Mouse (Mus musculus): ENCODE measurements around the gene Gm8660. TPM values are rescaled to one million over a fixed set of nuclear protein-coding genes. Genes with fewer than 3 reads are reported as not detected.
"Not testable (repeated sequence)": the region's sequence is repeated elsewhere in the genome, so short reads cannot be mapped to it uniquely, and the experiment has no call there.

Gene Gm8660
- total RNA-seq (2022) = not detected

- not testable (repeated sequence) for DNase-seq
Measured at GRCm38 (mm10) chr7:22370939-22371338, at the start of gene Gm8660. Gene Gm8660 (minus strand): TSS chr7:22371039.

- not testable (repeated sequence) for DNase-seq
Measured at GRCm38 (mm10) chr7:22413283-22413682, 42.4 kb upstream of the Gm8660 start, which contains the start of gene Vmn1r148. Gene Vmn1r148 (plus strand): TSS chr7:22413583.

GRCm38 (mm10) chr7:22329617-22330016 is 41.2 kb downstream of the Gm8660 start, which contains the start of gene Gm4187:
Gene Gm4187 (minus strand): TSS chr7:22329717.
- not testable (repeated sequence) for DNase-seq

Other genes starting within 250 kb of the Gm8660 start
- gene Gm10666, start 236.3 kb downstream of the Gm8660 start, total RNA-seq (2022) = not detected
- gene Vmn1r142, start 207.0 kb downstream of the Gm8660 start, total RNA-seq (2022) = not detected
- gene Vmn1r143, start 181.7 kb downstream of the Gm8660 start, total RNA-seq (2022) = not detected
- gene Gm8653, start 169.8 kb downstream of the Gm8660 start, total RNA-seq (2022) = not detected
- gene Gm8453, start 141.6 kb downstream of the Gm8660 start, total RNA-seq (2022) = not detected
- gene Gm4187, start 41.3 kb downstream of the Gm8660 start, total RNA-seq (2022) = not detected
- not detected for gene Vmn1r148, start 42.5 kb upstream of the Gm8660 start, total RNA-seq (2022)
- gene Vmn1r149, start 67.2 kb upstream of the Gm8660 start, total RNA-seq (2022) = not detected
- gene Gm10665, start 93.0 kb upstream of the Gm8660 start, total RNA-seq (2022) = not detected
- not detected for gene Vmn1r151, start 128.6 kb upstream of the Gm8660 start, total RNA-seq (2022)
- not detected for gene Vmn1r152, start 151.9 kb upstream of the Gm8660 start, total RNA-seq (2022)
- not detected for gene Gm8677, start 163.8 kb upstream of the Gm8660 start, total RNA-seq (2022)
- not detected for gene Gm4201, start 194.3 kb upstream of the Gm8660 start, total RNA-seq (2022)
- not detected for gene Gm4565, start 217.1 kb upstream of the Gm8660 start, total RNA-seq (2022)

All from adrenal gland, adult 8-10 months (tissue).